Mouse (Mus musculus) lung, postnatal 0 days (tissue): ENCODE measurements around the gene Fxr2.

Source experiments
- CTCF ChIP-seq: IDR thresholded peaks from 2 replicates; pipeline ENCODE4 v1.5.1; 2016; ENCODE audit warnings: antibody characterized with exemption, mild to moderate bottlenecking
- EP300 ChIP-seq: IDR thresholded peaks from 2 replicates; pipeline ENCODE4 v1.6.1; 2016; ENCODE audit warnings: antibody characterized with exemption, mild to moderate bottlenecking, control low read depth

- TF ChIP-seq CTCF (no peak), EP300 (no peak)
These were observed 47.5 kb downstream of the Fxr2 start for GRCm38 (mm10) chr11:69680136-69680855.
